Mouse (Mus musculus) stomach, embryonic 16.5 days (tissue): ENCODE data around the gene Coro6. TPM values are rescaled to one million over a fixed set of nuclear protein-coding genes. Genes with fewer than 3 reads are reported as not detected.

Source experiments
- ATAC-seq: fragments of 200-750 bp; cut with Nextera tagmentation; 2 replicates; pipeline ENCODE4 v1.8.0; 2017; ENCODE audit warnings: moderate number of reproducible peaks, moderate TSS enrichment; ENCODE audit not compliant: insufficient read depth, low FRiP score
- H3K27ac ChIP-seq: fragments of 300-500 bp; sonication (generic); 2 replicates; pipeline ENCODE4 v1.5.1; 2014; ENCODE audit warnings: low read length
- H3K27me3 ChIP-seq: fragments of 300-500 bp; sonication (generic); 2 replicates; pipeline ENCODE4 v1.6.1; 2014; ENCODE audit warnings: low read length, control low read depth, mixed read lengths; ENCODE audit not compliant: control insufficient read depth, insufficient read depth
- H3K36me3 ChIP-seq: fragments of 300-500 bp; sonication (generic); 2 replicates; pipeline ENCODE4 v1.6.1; 2014; ENCODE audit warnings: low read length; ENCODE audit not compliant: control insufficient read depth, insufficient read depth
- H3K4me1 ChIP-seq: fragments of 300-500 bp; sonication (generic); 2 replicates; pipeline ENCODE4 v1.6.1; 2014; ENCODE audit warnings: low read length, control low read depth, mixed read lengths; ENCODE audit not compliant: control insufficient read depth, insufficient read depth
- H3K4me2 ChIP-seq: fragments of 300-500 bp; sonication (generic); 2 replicates; pipeline ENCODE4 v1.6.1; 2014; ENCODE audit warnings: low read depth, low read length, mixed read lengths
- H3K4me3 ChIP-seq: fragments of 300-500 bp; sonication (generic); replicated peaks from 2 replicates; pipeline ENCODE4 v1.5.1; 2014; ENCODE audit warnings: mild to moderate bottlenecking, low read length
- H3K9ac ChIP-seq: fragments of 300-500 bp; sonication (generic); 2 replicates; pipeline ENCODE4 v1.6.1; 2014; ENCODE audit warnings: low read length
- H3K9me3 ChIP-seq: fragments of 300-500 bp; sonication (generic); replicated peaks from 2 replicates; pipeline ENCODE4 v1.6.1; 2016; ENCODE audit warnings: low read length, control low read depth; ENCODE audit not compliant: control insufficient read depth
- WGBS: fragments of 180-500 bp; shearing (Covaris S2); extraction: QIAGEN DNeasy Blood & Tissue Kit; methylation state at CpG from one replicate; pipeline ENCODE4 v1.1.7; 2014; 5-methylcytosine and 5-hydroxymethylcytosine counted together
- polyA plus RNA-seq: library from polyadenylated mRNA; unstranded; fragments of >200 nt; fragmentation: Nextera tagmentation; extraction: Ambion mirVana; gene quantifications from 2 replicates; pipeline ENCODE4 v1.2.1, GENCODE M21; 2015

Coro6 gene
- polyA plus RNA-seq, 1 experiment from 2014 or later, result 2.0 TPM

DNA sequence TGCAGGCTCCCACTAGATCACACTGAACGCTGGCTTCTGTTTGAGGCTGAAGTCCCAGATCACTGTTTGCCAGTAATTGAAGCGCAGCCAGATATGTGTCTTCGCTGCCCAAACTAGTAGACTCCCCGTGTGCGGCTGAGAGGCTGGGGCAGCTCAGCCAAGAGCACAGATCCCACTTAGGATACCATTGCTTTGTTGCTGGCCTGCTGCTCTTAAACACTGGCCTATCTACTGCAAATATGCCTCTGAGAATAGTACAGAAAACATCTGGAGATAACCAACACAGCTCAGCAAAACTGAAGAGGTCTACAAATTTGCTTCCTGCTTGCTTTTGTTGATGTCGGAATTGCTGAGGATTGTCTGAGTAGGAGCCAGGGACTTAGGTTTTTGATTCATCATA, 5.3 kb upstream of the Coro6 start:
- Histone ChIP-seq H3K9ac (no peak overlapping the region), H3K4me3 (no peak overlapping the region), H3K9me3 (no peaks in the 10 kb centered on the region), H3K27me3 (peaks cover 8% of the 10 kb centered on the region; the same call in 1 of the 2 replicates), H3K36me3 (no peaks in the 10 kb centered on the region), H3K4me2 (no peak overlapping the region), H3K27ac (no peak overlapping the region; the same call in 1 of the 2 replicates), H3K4me1 (0 out of 2 replicates have a peak, but pooled peaks cover 2% of the 10 kb centered on the region)
- 42% methylated on average over 6 of the region's 6 CpGs for WGBS
- no peak for ATAC-seq

DNA sequence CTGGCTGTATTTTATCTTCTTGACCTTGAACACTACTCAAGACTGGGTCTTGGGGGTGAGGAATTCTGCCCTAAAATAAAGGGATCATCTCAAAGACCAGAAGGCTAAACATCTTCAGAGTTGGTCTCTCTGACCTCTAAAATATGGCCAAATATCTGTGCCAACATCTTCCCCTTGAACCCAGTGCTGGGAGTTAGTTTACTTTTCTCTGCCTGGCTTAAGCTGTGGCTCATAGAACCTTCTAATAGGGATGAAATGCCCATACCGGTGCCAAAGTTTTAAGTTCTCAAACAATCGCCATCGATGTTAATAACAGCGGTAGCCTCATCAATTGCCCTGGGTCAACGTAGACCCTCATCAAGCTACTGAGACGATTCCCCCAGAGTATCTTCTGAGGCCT, 355 bp upstream of the Coro6 start:
- WGBS, result 7% methylated on average over 6 of the region's 6 CpGs
- Histone ChIP-seq H3K9ac (peak overlapping the region; percentile 65), H3K4me2 (peak overlapping the region; percentile 90), H3K9me3 (no peaks in the 10 kb centered on the region), H3K36me3 (no peaks in the 10 kb centered on the region), H3K4me1 (peaks cover 11% of the 10 kb centered on the region), H3K27ac (no peak overlapping the region), H3K27me3 (peaks cover 41% of the 10 kb centered on the region), H3K4me3 (peak overlapping the region; percentile 53)
- no peak for ATAC-seq

DNA sequence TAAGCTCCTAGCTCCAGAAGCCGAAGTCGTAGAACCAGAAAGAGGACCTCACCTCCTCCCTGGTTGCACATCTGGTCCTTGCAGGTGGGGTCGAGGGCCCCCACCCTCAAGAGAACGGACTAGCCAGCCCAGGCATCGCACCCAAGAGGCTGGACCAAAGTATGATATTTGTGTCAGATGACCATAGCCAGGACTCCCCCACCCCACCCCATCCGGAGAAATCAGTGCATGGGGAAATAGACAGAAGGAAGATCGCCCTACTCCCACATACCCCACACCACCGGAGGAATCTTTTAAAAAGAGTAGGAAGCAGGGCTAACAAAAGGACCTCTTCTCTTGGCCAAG, 862 bp downstream of the Coro6 start:
- 45% methylated on average over 8 of the region's 8 CpGs for WGBS
- Histone ChIP-seq H3K27ac (no peak overlapping the region), H3K4me3 (peak overlapping the region; percentile 53; the same call in 1 of the 2 replicates), H3K4me2 (peak overlapping the region; percentile 90), H3K9ac (peak overlapping the region; percentile 65; the same call in 1 of the 2 replicates), H3K36me3 (no peaks in the 10 kb centered on the region), H3K27me3 (peaks cover 50% of the 10 kb centered on the region), H3K4me1 (peaks cover 15% of the 10 kb centered on the region), H3K9me3 (no peaks in the 10 kb centered on the region)
- ATAC-seq, result no peak

DNA sequence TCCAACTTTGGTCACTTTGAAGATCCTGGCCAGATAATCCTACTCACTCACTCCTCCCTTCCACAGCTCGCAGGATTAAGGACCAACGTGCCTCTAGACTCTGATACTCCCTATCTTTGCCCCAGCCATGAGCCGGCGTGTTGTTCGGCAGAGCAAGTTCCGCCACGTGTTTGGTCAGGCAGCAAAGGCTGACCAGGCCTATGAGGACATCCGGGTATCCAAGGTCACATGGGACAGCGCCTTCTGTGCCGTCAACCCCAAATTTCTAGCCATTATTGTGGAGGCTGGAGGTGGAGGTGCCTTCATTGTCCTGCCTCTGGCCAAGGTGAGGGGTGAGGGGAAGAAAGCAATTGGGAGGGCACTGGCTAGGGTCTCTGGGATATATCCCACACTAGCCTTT, 1.6 kb downstream of the Coro6 start:
- H3K36me3 ChIP-seq, result no peaks in the 10 kb centered on the region
- no peaks in the 10 kb centered on the region for H3K9me3 ChIP-seq
- peaks cover 15% of the 10 kb centered on the region for H3K4me1 ChIP-seq
- no peak overlapping the region for H3K4me2 ChIP-seq
- H3K9ac ChIP-seq, result no peak overlapping the region
- no peak for ATAC-seq
- H3K27me3 ChIP-seq, result peaks cover 55% of the 10 kb centered on the region
- no peak overlapping the region for H3K27ac ChIP-seq
- no peak overlapping the region for H3K4me3 ChIP-seq
- WGBS, result 70% methylated on average over 10 of the region's 10 CpGs

DNA sequence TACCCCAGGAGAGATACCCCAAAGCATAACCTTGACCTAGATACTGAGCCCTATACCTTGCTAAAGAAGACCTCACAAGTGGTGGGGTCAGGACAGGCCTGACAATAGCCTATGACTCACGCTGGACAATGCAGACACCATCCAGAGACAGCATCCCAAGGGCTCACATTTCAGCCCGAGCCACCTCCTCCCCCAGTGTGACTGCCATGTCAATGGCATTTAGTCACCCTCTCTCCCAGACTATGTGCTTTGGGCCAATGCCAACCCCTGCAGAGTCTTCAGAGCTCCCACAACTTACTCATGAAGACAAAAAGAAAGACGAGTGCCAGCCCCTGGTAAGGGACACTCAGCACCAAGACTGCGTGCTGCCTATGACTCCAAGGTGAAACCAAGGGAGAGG, 2.5 kb downstream of the Coro6 start:
- no peak for ATAC-seq
- 51% methylated on average over 4 of the region's 4 CpGs for WGBS
- Histone ChIP-seq H3K27ac (no peak overlapping the region), H3K9me3 (no peaks in the 10 kb centered on the region), H3K4me1 (peaks cover 15% of the 10 kb centered on the region), H3K36me3 (no peaks in the 10 kb centered on the region), H3K27me3 (peaks cover 59% of the 10 kb centered on the region), H3K9ac (no peak overlapping the region), H3K4me2 (no peak overlapping the region), H3K4me3 (no peak overlapping the region)

DNA sequence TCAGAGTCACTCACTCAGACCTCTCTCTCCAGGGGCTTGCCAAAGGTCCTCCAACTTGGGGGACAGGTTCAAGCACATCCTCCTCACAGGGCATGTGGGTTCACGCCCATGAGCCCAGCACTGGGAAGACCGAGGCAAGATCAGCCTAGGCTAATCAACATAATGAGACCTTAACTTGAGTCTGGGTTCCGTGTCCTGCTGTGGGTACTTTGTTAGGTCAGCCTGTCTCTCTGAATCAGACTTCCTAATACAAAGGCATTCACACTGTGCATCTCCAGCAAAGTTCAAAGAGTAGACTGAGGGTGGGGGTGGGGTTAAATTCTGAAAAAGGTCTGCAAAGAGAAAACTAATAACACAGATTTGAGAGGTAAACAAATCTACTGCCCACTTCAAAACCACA, 2.9 kb downstream of the Coro6 start:
- no peak overlapping the region for H3K4me3 ChIP-seq
- peaks cover 59% of the 10 kb centered on the region for H3K27me3 ChIP-seq
- no peaks in the 10 kb centered on the region for H3K36me3 ChIP-seq
- peaks cover 15% of the 10 kb centered on the region for H3K4me1 ChIP-seq
- no peak overlapping the region for H3K9ac ChIP-seq
- no peak; the same call in 1 of the 2 replicates for ATAC-seq
- no peak overlapping the region for H3K27ac ChIP-seq
- WGBS, result 62% methylated on average over 3 of the region's 3 CpGs
- H3K9me3 ChIP-seq, result no peaks in the 10 kb centered on the region
- no peak overlapping the region for H3K4me2 ChIP-seq

DNA sequence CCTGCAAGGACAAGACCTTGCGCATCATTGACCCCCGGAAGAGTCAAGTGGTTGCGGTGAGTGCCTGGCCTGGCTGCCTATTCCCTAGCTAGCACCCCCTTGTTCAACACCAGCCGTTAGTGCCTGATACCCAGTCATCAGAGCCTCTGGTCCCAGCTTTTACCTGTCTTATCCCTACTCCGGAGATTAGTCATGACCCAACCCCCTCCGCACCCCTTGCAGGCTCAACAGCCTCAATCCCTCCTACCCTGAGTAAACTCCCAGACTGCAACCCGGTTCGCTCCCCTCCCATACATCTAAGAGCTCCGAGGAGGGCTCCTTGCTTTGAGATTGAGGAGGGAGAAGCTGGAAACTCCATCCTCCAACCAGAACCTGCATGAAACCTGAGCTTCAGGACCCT, 4.3 kb downstream of the Coro6 start:
- Histone ChIP-seq H3K36me3 (no peaks in the 10 kb centered on the region), H3K27me3 (peaks cover 53% of the 10 kb centered on the region), H3K27ac (no peak overlapping the region), H3K4me2 (peak overlapping the region; percentile 29; the same call in 1 of the 2 replicates), H3K4me1 (peaks cover 15% of the 10 kb centered on the region), H3K9ac (no peak overlapping the region), H3K4me3 (no peak overlapping the region), H3K9me3 (no peaks in the 10 kb centered on the region)
- ATAC-seq, result no peak
- WGBS, result 32% methylated on average over 9 of the region's 9 CpGs

DNA sequence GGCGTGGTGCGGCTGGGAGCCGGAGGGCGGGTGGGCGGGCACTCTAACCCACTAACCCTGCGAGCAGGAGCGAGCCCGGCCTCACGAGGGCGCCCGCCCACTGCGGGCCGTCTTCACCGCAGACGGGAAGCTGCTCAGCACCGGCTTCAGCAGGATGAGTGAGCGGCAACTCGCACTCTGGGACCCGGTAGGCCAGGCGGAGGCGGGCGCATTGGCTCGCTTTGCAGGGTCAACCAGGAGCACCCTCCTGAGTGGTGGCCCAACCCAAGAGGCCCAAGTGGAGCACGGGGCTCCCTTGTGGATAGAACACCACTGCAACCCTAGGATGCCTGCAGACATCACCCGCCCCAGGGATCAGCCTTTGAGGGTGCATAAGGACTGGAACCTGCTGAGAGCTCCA, 4.9 kb downstream of the Coro6 start:
- no peak overlapping the region for H3K9ac ChIP-seq
- H3K27me3 ChIP-seq, result peaks cover 47% of the 10 kb centered on the region
- peaks cover 10% of the 10 kb centered on the region for H3K4me1 ChIP-seq
- no peaks in the 10 kb centered on the region for H3K36me3 ChIP-seq
- H3K4me3 ChIP-seq, result no peak overlapping the region
- H3K27ac ChIP-seq, result no peak overlapping the region
- peak overlapping the region; percentile 29; the same call in 1 of the 2 replicates for H3K4me2 ChIP-seq
- ATAC-seq, result peak; percentile 42; the same call in 1 of the 2 replicates
- no peaks in the 10 kb centered on the region for H3K9me3 ChIP-seq
- 4% methylated on average over 25 of the region's 25 CpGs for WGBS

DNA sequence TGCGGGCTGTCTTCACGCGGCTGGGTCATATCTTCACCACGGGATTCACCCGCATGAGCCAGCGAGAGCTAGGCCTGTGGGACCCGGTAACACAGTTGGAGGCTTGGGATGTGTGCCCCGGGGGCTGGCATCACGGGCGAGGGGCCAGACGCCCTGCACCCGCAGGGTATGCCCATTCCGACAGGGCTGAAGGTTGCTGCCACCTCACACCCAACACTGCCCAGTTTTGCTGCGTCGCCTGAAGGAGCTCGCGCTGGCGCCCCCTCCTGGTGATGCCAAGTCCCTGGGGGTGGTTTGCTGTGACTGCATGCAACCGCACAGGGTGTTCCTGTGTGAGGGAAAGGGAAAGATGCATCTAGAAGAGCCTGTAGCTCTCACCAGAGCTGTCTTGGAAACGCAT, 5.6 kb downstream of the Coro6 start:
- Histone ChIP-seq H3K27me3 (peaks cover 44% of the 10 kb centered on the region), H3K9ac (no peak overlapping the region), H3K9me3 (no peaks in the 10 kb centered on the region), H3K4me3 (no peak overlapping the region; the same call in 1 of the 2 replicates), H3K27ac (no peak overlapping the region), H3K4me2 (peak overlapping the region; percentile 26; the same call in 1 of the 2 replicates), H3K36me3 (no peaks in the 10 kb centered on the region), H3K4me1 (peaks cover 7% of the 10 kb centered on the region)
- 15% methylated on average over 20 of the region's 20 CpGs for WGBS
- ATAC-seq, result no peak
